Mouse (Mus musculus) heart, adult 2 months (tissue): ENCODE results near the gene Fam71f1. TPM values are rescaled to one million over a fixed set of nuclear protein-coding genes. Genes with fewer than 3 reads are reported as not detected.

ENCODE experiments used
- DNase-seq, 2 experiments: peaks; one replicate each; pipeline ENCODE4 v3.0.0; 2021
- H3K27ac ChIP-seq: fragments of 200-600 bp; 2 replicates; pipeline ENCODE4 v1.8.1; 2022
- H3K27me3 ChIP-seq: fragments of 200-500 bp; 2 replicates; pipeline ENCODE4 v1.6.1; 2012; ENCODE audit warnings: mild to moderate bottlenecking, low read length, inconsistent platforms, mixed read lengths; ENCODE audit not compliant: control insufficient read depth, insufficient read depth
- H3K36me3 ChIP-seq: fragments of 200-500 bp; 2 replicates; pipeline ENCODE4 v1.6.1; 2012; ENCODE audit warnings: low read length, inconsistent platforms; ENCODE audit not compliant: control insufficient read depth, insufficient read depth
- H3K4me1 ChIP-seq: fragments of 200-500 bp; 2 replicates; pipeline ENCODE4 v1.6.1; 2011; ENCODE audit warnings: low read length; ENCODE audit not compliant: control insufficient read depth, insufficient read depth
- H3K4me3 ChIP-seq: fragments of 200-600 bp; 2 replicates; pipeline ENCODE4 v1.8.1; 2022
- H3K79me2 ChIP-seq: fragments of 200-500 bp; replicated peaks from 2 replicates; pipeline ENCODE4 v1.6.1; 2012; ENCODE audit warnings: mild to moderate bottlenecking, inconsistent platforms, low read length, moderate library complexity, mixed read lengths; ENCODE audit not compliant: control insufficient read depth, insufficient read depth
- H3K9ac ChIP-seq: fragments of 200-500 bp; 2 replicates; pipeline ENCODE4 v1.6.1; 2012; ENCODE audit warnings: low read depth, mild to moderate bottlenecking, control low read depth, inconsistent platforms, low read length, mixed read lengths
- CTCF ChIP-seq: fragments of 200-600 bp; IDR thresholded peaks from 2 replicates; pipeline ENCODE4 v1.8.1; 2022; ENCODE audit warnings: antibody characterized with exemption, mild to moderate bottlenecking, moderate library complexity
- EP300 ChIP-seq: fragments of 200-500 bp; IDR thresholded peaks from 2 replicates; pipeline ENCODE4 v1.6.1; 2011; ENCODE audit warnings: low read depth, low read length, control low read depth; ENCODE audit not compliant: insufficient read depth
- POLR2A ChIP-seq: fragments of 200-500 bp; IDR thresholded peaks from 2 replicates; pipeline ENCODE4 v1.6.1; 2011; ENCODE audit warnings: mild to moderate bottlenecking, low read depth, low read length, control low read depth; ENCODE audit not compliant: insufficient read depth
- WGBS: fragments of 180-500 bp; shearing (Covaris S2); methylation state at CpG from one replicate; pipeline ENCODE4 v1.1.7; 2018; 5-methylcytosine and 5-hydroxymethylcytosine counted together
- intact Hi-C: fragments of 180-260 bp; cut with DNase I; formaldehyde crosslinking; loops from one replicate; pipeline ENCODE4 v1.15.1; 2025
- polyA plus RNA-seq: library from polyadenylated mRNA; depleted of rRNA; stranded (reverse); fragments of >200 nt; gene quantifications from 2 replicates; pipeline ENCODE4 v1.2.3, GENCODE M21; 2012; rRNA removed
- total RNA-seq, 2 experiments: library from RNA; stranded (reverse); gene quantifications; 2 replicates each; pipeline ENCODE4 v1.2.3; 2021

Fam71f1 gene
- total and polyA plus RNA-seq, 3 experiments, result 0.12 TPM; not detected in 2

- 97% methylated on average over 1 of the region's 1 CpGs for WGBS
- Histone ChIP-seq H3K9ac (no peak overlapping the region), H3K79me2 (no peaks in the 10 kb centered on the region), H3K4me1 (no peaks in the 10 kb centered on the region; the same call in 1 of the 2 replicates), H3K36me3 (peaks cover 23% of the 10 kb centered on the region), H3K27ac (no peak overlapping the region), H3K4me3 (no peak overlapping the region), H3K27me3 (no peaks in the 10 kb centered on the region)
- no peak for TF ChIP-seq CTCF
- no peak for TF ChIP-seq POLR2A
- TF ChIP-seq EP300, result no peak
- intact Hi-C loops, result loop anchor here (10.0 kb wide), 1 partner anchor 290 kb away; no protein-coding TSS in a partner anchor
- DNase-seq, result no peak
Measured at GRCm38 (mm10) chr6:29365277-29365676, 46.3 kb downstream of the Fam71f1 start.

- H3K36me3 ChIP-seq, result peaks cover 1% of the 10 kb centered on the region; the same call in 1 of the 2 replicates
- H3K9ac ChIP-seq, result no peak overlapping the region
- H3K27me3 ChIP-seq, result no peaks in the 10 kb centered on the region
- WGBS, result 69% methylated on average over 4 of the region's 4 CpGs
- H3K27ac ChIP-seq, result no peak overlapping the region
- intact Hi-C loops, result no loop called here
- no peaks in the 10 kb centered on the region for H3K79me2 ChIP-seq
- H3K4me3 ChIP-seq, result no peak overlapping the region
- TF ChIP-seq CTCF (no peak), POLR2A (no peak), EP300 (no peak)
- no peak for DNase-seq
- no peaks in the 10 kb centered on the region for H3K4me1 ChIP-seq
Measured at GRCm38 (mm10) chr6:29377386-29377785, 58.4 kb downstream of the Fam71f1 start.

DNA sequence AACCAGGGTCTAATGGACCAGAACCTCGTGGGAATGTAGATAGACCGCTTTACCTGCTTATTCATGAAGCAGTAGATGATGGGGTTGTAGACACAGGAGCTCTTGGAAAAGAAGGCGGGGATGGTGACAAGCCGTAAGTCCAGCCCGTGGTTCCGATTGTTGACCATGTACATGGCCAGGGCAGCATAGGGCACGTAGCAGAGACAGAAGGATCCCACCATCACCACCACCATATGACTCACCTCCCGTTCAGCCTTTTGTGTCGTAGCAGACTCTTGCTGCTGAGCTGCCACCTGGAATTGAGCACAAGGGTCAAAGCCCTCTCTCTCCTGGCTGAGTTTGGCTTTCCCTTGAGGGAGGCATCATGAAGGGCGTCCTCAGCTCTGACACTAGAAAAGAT, 59.7 kb downstream of the Fam71f1 start:
- H3K27me3 ChIP-seq, result no peaks in the 10 kb centered on the region
- H3K9ac ChIP-seq, result no peak overlapping the region
- TF ChIP-seq POLR2A, result no peak
- TF ChIP-seq CTCF, result no peak
- no peak for TF ChIP-seq EP300
- H3K36me3 ChIP-seq, result 0 out of 2 replicates have a peak, but pooled peaks cover 1% of the 10 kb centered on the region
- intact Hi-C loops, result no loop called here
- H3K4me3 ChIP-seq, result no peak overlapping the region
- no peak for DNase-seq
- H3K79me2 ChIP-seq, result no peaks in the 10 kb centered on the region
- 90% methylated on average over 10 of the region's 10 CpGs for WGBS
- no peak overlapping the region for H3K27ac ChIP-seq
- H3K4me1 ChIP-seq, result no peaks in the 10 kb centered on the region

GRCm38 (mm10) chr6:29379954-29380353, 61.0 kb downstream of the Fam71f1 start:
- 92% methylated on average over 6 of the region's 6 CpGs for WGBS

DNA sequence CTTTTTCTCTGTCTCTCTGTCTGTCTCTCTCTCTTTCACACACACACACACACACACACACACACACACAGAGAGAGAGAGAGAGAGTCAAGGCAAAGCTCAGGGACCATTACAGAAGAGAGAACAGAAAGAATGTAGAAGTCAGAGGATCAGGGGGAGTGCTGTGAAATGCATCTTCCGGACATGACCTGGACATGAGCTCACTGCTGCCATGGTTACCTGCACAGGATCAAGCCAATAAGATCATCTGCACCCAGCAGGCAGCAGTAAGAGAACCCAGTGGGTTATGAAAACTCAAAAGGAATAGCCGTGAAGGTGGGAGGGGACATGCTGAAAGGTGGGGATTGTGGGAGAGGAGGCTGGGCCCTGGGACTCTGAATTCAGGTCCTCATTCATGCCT, 63.5 kb downstream of the Fam71f1 start:
- Histone ChIP-seq H3K4me1 (no peaks in the 10 kb centered on the region), H3K36me3 (no peaks in the 10 kb centered on the region), H3K9ac (no peak overlapping the region), H3K79me2 (no peaks in the 10 kb centered on the region), H3K4me3 (no peak overlapping the region), H3K27me3 (no peaks in the 10 kb centered on the region), H3K27ac (no peak overlapping the region)
- no peak for DNase-seq
- intact Hi-C loops, result no loop called here
- TF ChIP-seq POLR2A (no peak), EP300 (no peak), CTCF (no peak)
- WGBS, result 72% methylated on average over 2 of the region's 2 CpGs

More at GRCm38 (mm10) chr6:29379954-29380353, 61.0 kb downstream of the Fam71f1 start:
- Histone ChIP-seq H3K9ac (no peak overlapping the region), H3K36me3 (no peaks in the 10 kb centered on the region), H3K79me2 (no peaks in the 10 kb centered on the region), H3K4me3 (no peak overlapping the region), H3K27me3 (no peaks in the 10 kb centered on the region), H3K27ac (no peak overlapping the region), H3K4me1 (no peaks in the 10 kb centered on the region)
- DNase-seq, result no peak
- TF ChIP-seq EP300, result no peak
- TF ChIP-seq CTCF, result no peak
- no peak for TF ChIP-seq POLR2A
- intact Hi-C loops, result no loop called here

Other genes starting within 250 kb of the Fam71f1 start
- 10 to 100 TPM; 18.4 to 18.8 TPM for gene Rbm28, start 154.1 kb upstream of the Fam71f1 start, total RNA-seq
- 4.6 and 13.2 TPM in 2 replicates for gene Rbm28, start 154.1 kb upstream of the Fam71f1 start, polyA plus RNA-seq
- 1 to 10 TPM; 2.2 TPM for gene Prrt4, start 139.6 kb upstream of the Fam71f1 start, total RNA-seq
- gene Prrt4, start 139.6 kb upstream of the Fam71f1 start, polyA plus RNA-seq, result 2.0 and 2.2 TPM in 2 replicates
- 10 to 100 TPM; 17.8 to 18.9 TPM for gene Impdh1, start 102.8 kb upstream of the Fam71f1 start, total RNA-seq
- gene Impdh1, start 102.8 kb upstream of the Fam71f1 start, polyA plus RNA-seq, result 34.2 and 36.3 TPM in 2 replicates
- gene Hilpda, start 46.7 kb upstream of the Fam71f1 start, total RNA-seq, result 1 to 10 TPM; 5.3 TPM
- 12.1 and 15.8 TPM in 2 replicates for gene Hilpda, start 46.7 kb upstream of the Fam71f1 start, polyA plus RNA-seq
- gene Fam71f2, start 39.5 kb upstream of the Fam71f1 start, total RNA-seq, result not detected
- gene Fam71f2, start 39.5 kb upstream of the Fam71f1 start, polyA plus RNA-seq, result 0.70 and 1.4 TPM in 2 replicates
- gene Calu, start 28.9 kb downstream of the Fam71f1 start, total RNA-seq, result 100 to 1,000 TPM; 227 to 232 TPM
- 102 and 178 TPM in 2 replicates for gene Calu, start 28.9 kb downstream of the Fam71f1 start, polyA plus RNA-seq
- gene Opn1sw, start 69.3 kb downstream of the Fam71f1 start, total RNA-seq, result not detected
- gene Opn1sw, start 69.3 kb downstream of the Fam71f1 start, polyA plus RNA-seq, result 0.67 TPM in 1 of 2 replicates, not detected in the other
- 1 to 10 TPM; 1.7 to 2.4 TPM for gene Ccdc136, start 77.2 kb downstream of the Fam71f1 start, total RNA-seq
- 2.1 and 3.0 TPM in 2 replicates for gene Ccdc136, start 77.2 kb downstream of the Fam71f1 start, polyA plus RNA-seq
- gene Flnc, start 114.1 kb downstream of the Fam71f1 start, total RNA-seq, result 100 to 1,000 TPM; 192 to 222 TPM
- gene Flnc, start 114.1 kb downstream of the Fam71f1 start, polyA plus RNA-seq, result 56.0 and 69.0 TPM in 2 replicates
- 100 to 1,000 TPM; 109 to 125 TPM for gene Atp6v1f, start 148.6 kb downstream of the Fam71f1 start, total RNA-seq
- 186 and 208 TPM in 2 replicates for gene Atp6v1f, start 148.6 kb downstream of the Fam71f1 start, polyA plus RNA-seq
- gene Atp6v1fnb, start 152.3 kb downstream of the Fam71f1 start, total RNA-seq, result not detected
- gene Atp6v1fnb, start 152.3 kb downstream of the Fam71f1 start, polyA plus RNA-seq, result not detected in 2 replicates
- 1 to 10 TPM; 2.3 to 3.0 TPM for gene Kcp, start 188.8 kb downstream of the Fam71f1 start, total RNA-seq
- 8.5 and 9.8 TPM in 2 replicates for gene Kcp, start 188.8 kb downstream of the Fam71f1 start, polyA plus RNA-seq
- 1 to 10 TPM; 2.7 to 3.6 TPM for gene Irf5, start 207.5 kb downstream of the Fam71f1 start, total RNA-seq
- gene Irf5, start 207.5 kb downstream of the Fam71f1 start, polyA plus RNA-seq, result 4.9 and 7.5 TPM in 2 replicates